Mouse (Mus musculus): ENCODE results near the gene Gpx6. TPM values are rescaled to one million over a fixed set of nuclear protein-coding genes. Genes with fewer than 3 reads are reported as not detected.

Gene Gpx6
- polyA plus RNA-seq, 1 experiment from 2014 or later, result not detected

DNA sequence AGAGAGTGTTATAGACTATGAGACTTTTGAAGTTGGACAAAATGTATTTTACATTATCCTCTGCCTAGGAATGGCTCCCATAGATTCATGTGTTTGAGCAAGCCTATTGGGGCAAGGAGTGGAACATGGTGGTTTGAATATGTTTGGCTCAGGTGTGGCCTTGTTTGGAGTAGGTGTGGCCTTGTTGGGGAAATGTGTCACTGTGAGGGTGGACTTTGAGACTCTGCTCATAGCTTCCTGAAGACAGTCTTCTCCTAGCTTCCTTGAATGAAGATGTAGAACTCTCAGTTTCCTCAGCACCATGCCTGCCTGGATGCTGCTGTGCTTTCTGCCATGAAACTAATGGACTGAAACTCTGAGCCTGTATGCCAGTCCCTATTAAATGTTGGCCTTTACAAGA is 38.7 kb downstream of the Gpx6 start:
- no peak overlapping the region for H3K4me3 ChIP-seq (ENCODE audit: low read depth, low read length)

DNA sequence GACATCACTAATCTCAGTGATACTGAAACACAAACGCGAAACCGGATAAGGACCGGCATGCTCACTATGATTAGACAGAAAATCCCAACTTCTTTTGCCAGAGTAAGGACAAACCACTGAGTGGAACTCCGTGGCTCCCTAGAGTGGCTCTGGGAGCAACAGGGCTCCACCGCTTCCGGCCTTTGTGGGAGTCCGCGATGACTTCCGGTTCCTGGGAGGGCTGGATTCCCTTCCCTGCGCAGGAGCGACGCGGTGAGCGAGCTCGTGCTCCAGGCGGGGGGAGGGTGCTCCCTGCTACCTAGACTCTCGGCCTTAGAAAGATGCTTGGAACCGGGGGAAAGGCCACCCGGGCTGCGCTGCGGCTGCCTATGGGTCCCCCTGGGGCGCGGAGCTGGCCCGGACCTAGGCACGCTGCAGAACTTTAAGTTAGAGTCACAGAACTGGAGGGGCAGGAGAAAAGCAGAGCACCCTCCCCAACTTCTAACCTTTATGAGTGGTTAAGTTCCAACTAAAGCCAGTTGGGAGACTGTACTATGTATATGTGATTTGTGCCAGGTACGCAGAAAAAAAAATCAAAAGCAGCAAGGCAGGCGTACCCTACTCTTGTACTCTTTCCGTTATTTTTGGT is 50.8 kb downstream of the Gpx6 start, which contains the start of gene Zscan12:
Gene Zscan12, plus strand, starts transcription at position 200 of the 628 bp plus-strand sequence.
- Histone ChIP-seq H3K4me3 (ENCODE audit: low read depth, low read length) (peak within 1 kb of the TSS; percentile 80), H3K9me3 (ENCODE audit: control insufficient read depth, low read length) (no peaks in the 10 kb centered on the region), H3K27ac (ENCODE audit: low read depth, low read length) (no peak within 1 kb of the TSS; the same call in 1 of the 2 replicates), H3K27me3 (ENCODE audit: control insufficient read depth, insufficient read depth, low read length) (no peaks in the 10 kb centered on the region), H3K36me3 (ENCODE audit: control insufficient read depth, insufficient read depth, low read length) (no peaks in the 10 kb centered on the region), H3K4me2 (peak within 1 kb of the TSS; percentile 75), H3K9ac (ENCODE audit: low read length) (peak within 1 kb of the TSS; percentile 95), H3K4me1 (ENCODE audit: control insufficient read depth, insufficient read depth, low read length) (peaks cover 13% of the 10 kb centered on the region)
- under 1% methylated on average over 29 of the region's 29 CpGs for WGBS
- peak; percentile 99 for ATAC-seq (ENCODE audit: low FRiP score)
- DNase-seq (ENCODE audit: low spot score, missing footprints), result peak; percentile 97

More for the DNA sequence above, 38.7 kb downstream of the Gpx6 start:
- DNase-seq (ENCODE audit: low spot score, missing footprints) (no peak), ATAC-seq (ENCODE audit: low FRiP score) (no peak)
- Histone ChIP-seq H3K27me3 (ENCODE audit: control insufficient read depth, insufficient read depth, low read length) (no peaks in the 10 kb centered on the region), H3K4me2 (no peak overlapping the region), H3K4me1 (ENCODE audit: control insufficient read depth, insufficient read depth, low read length) (no peaks in the 10 kb centered on the region), H3K9ac (ENCODE audit: low read length) (no peak overlapping the region), H3K36me3 (ENCODE audit: control insufficient read depth, insufficient read depth, low read length) (no peaks in the 10 kb centered on the region), H3K27ac (ENCODE audit: low read depth, low read length) (no peak overlapping the region), H3K9me3 (ENCODE audit: control insufficient read depth, low read length) (no peaks in the 10 kb centered on the region)

DNA sequence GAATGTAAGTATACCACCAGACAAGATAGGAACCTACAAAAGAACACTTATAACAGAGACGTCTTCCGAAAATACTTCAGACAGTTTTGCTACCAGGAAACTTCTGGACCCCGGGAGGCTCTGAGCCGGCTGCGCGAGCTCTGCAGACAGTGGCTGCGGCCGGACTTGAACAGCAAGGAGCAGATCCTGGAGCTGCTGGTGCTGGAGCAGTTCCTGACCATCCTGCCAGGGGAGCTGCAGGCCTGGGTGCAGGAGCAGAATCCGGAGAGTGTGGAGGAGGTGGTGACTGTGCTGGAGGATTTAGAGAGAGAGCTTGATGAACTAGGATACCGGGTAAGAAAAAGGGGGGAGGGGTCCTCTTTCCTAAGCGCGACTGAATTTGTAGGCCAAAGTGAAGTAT is 51.8 kb downstream of the Gpx6 start:
- H3K4me1 ChIP-seq (ENCODE audit: control insufficient read depth, insufficient read depth, low read length), result peaks cover 13% of the 10 kb centered on the region
- WGBS, result 66% methylated on average over 12 of the region's 12 CpGs
- H3K4me3 ChIP-seq (ENCODE audit: low read depth, low read length), result peak overlapping the region; percentile 80
- H3K27ac ChIP-seq (ENCODE audit: low read depth, low read length), result no peak overlapping the region
- H3K9ac ChIP-seq (ENCODE audit: low read length), result peak overlapping the region; percentile 95
- peak overlapping the region; percentile 75 for H3K4me2 ChIP-seq
- no peaks in the 10 kb centered on the region for H3K9me3 ChIP-seq (ENCODE audit: control insufficient read depth, low read length)
- peaks cover 4% of the 10 kb centered on the region for H3K36me3 ChIP-seq (ENCODE audit: control insufficient read depth, insufficient read depth, low read length)
- H3K27me3 ChIP-seq (ENCODE audit: control insufficient read depth, insufficient read depth, low read length), result no peaks in the 10 kb centered on the region
- no peak for DNase-seq (ENCODE audit: low spot score, missing footprints)
- no peak for ATAC-seq (ENCODE audit: low FRiP score)

DNA sequence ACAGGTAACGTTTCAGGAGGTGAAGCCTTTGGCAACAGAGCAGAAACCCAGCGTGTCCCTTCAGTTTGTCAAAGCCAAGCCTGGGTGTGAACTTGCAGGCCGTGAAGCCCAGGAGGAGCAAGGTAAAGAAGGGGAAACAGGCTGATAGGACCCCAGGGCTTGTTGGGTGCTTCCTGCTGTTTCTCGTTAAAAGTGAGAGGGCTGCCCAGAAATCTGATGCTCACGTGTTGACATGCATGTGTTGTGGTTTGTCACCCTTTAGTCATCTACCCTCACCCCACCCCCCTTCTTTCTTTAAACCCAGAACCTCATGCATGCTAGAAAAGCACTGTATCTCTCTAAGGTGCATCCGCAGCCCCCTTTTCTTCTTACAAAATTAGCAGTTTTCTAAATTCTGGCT is 54.7 kb downstream of the Gpx6 start:
- no peaks in the 10 kb centered on the region for H3K27me3 ChIP-seq (ENCODE audit: control insufficient read depth, insufficient read depth, low read length)
- DNase-seq (ENCODE audit: low spot score, missing footprints) (no peak), ATAC-seq (ENCODE audit: low FRiP score) (no peak)
- peaks cover 8% of the 10 kb centered on the region for H3K36me3 ChIP-seq (ENCODE audit: control insufficient read depth, insufficient read depth, low read length)
- 78% methylated on average over 6 of the region's 6 CpGs for WGBS
- H3K4me1 ChIP-seq (ENCODE audit: control insufficient read depth, insufficient read depth, low read length), result peaks cover 13% of the 10 kb centered on the region
- no peaks in the 10 kb centered on the region for H3K9me3 ChIP-seq (ENCODE audit: control insufficient read depth, low read length)
- H3K4me3 ChIP-seq (ENCODE audit: low read depth, low read length), result no peak overlapping the region
- H3K4me2 ChIP-seq, result no peak overlapping the region
- no peak overlapping the region for H3K27ac ChIP-seq (ENCODE audit: low read depth, low read length)
- H3K9ac ChIP-seq (ENCODE audit: low read length), result no peak overlapping the region

Other genes starting within 250 kb of the Gpx6 start
- gene Olfr1370, start 237.2 kb upstream of the Gpx6 start, polyA plus RNA-seq (2014; fragmentation: Nextera tagmentation; extraction: Ambion mirVana), result not detected in 2 replicates
- gene Olfr1369-ps1, start 200.6 kb upstream of the Gpx6 start, polyA plus RNA-seq (2014; fragmentation: Nextera tagmentation; extraction: Ambion mirVana), result 0.04 TPM in 1 of 2 replicates, not detected in the other
- not detected in 2 replicates for gene Olfr263, start 182.5 kb upstream of the Gpx6 start, polyA plus RNA-seq (2014; fragmentation: Nextera tagmentation; extraction: Ambion mirVana)
- gene Olfr1368, start 166.3 kb upstream of the Gpx6 start, polyA plus RNA-seq (2014; fragmentation: Nextera tagmentation; extraction: Ambion mirVana), result not detected in 2 replicates
- gene Trim27, start 132.7 kb upstream of the Gpx6 start, polyA plus RNA-seq (2014; fragmentation: Nextera tagmentation; extraction: Ambion mirVana), result 136 and 138 TPM in 2 replicates
- gene Gpx5, start 19.4 kb upstream of the Gpx6 start, polyA plus RNA-seq (2014; fragmentation: Nextera tagmentation; extraction: Ambion mirVana), result not detected in 2 replicates
- not detected in 2 replicates for gene Olfr1367, start 34.8 kb downstream of the Gpx6 start, polyA plus RNA-seq (2014; fragmentation: Nextera tagmentation; extraction: Ambion mirVana)
- 20.3 and 21.8 TPM in 2 replicates for gene Zscan12, start 50.7 kb downstream of the Gpx6 start, polyA plus RNA-seq (2014; fragmentation: Nextera tagmentation; extraction: Ambion mirVana)
- gene Zkscan3, start 90.6 kb downstream of the Gpx6 start, polyA plus RNA-seq (2014; fragmentation: Nextera tagmentation; extraction: Ambion mirVana), result 85.4 and 85.9 TPM in 2 replicates
- 6.6 and 7.6 TPM in 2 replicates for gene Pgbd1, start 128.9 kb downstream of the Gpx6 start, polyA plus RNA-seq (2014; fragmentation: Nextera tagmentation; extraction: Ambion mirVana)
- gene Zscan26, start 141.6 kb downstream of the Gpx6 start, polyA plus RNA-seq (2014; fragmentation: Nextera tagmentation; extraction: Ambion mirVana), result 14.6 and 16.4 TPM in 2 replicates
- gene Nkapl, start 156.4 kb downstream of the Gpx6 start, polyA plus RNA-seq (2014; fragmentation: Nextera tagmentation; extraction: Ambion mirVana), result 2.6 and 2.7 TPM in 2 replicates
- 3.9 and 4.2 TPM in 2 replicates for gene Zkscan4, start 166.8 kb downstream of the Gpx6 start, polyA plus RNA-seq (2014; fragmentation: Nextera tagmentation; extraction: Ambion mirVana)
- not detected in 2 replicates for gene Gm10065, start 167.3 kb downstream of the Gpx6 start, polyA plus RNA-seq (2014; fragmentation: Nextera tagmentation; extraction: Ambion mirVana)
- gene AK157302, start 183.1 kb downstream of the Gpx6 start, polyA plus RNA-seq (2014; fragmentation: Nextera tagmentation; extraction: Ambion mirVana), result 0.32 and 0.66 TPM in 2 replicates
- gene Gm11273, start 189.3 kb downstream of the Gpx6 start, polyA plus RNA-seq (2014; fragmentation: Nextera tagmentation; extraction: Ambion mirVana), result 3.7 and 4.0 TPM in 2 replicates
- gene Zkscan8, start 219.0 kb downstream of the Gpx6 start, polyA plus RNA-seq (2014; fragmentation: Nextera tagmentation; extraction: Ambion mirVana), result 10.6 and 11.1 TPM in 2 replicates
- 0.12 and 0.26 TPM in 2 replicates for gene Olfr1366, start 230.7 kb downstream of the Gpx6 start, polyA plus RNA-seq (2014; fragmentation: Nextera tagmentation; extraction: Ambion mirVana)
- 0.04 TPM in 1 of 2 replicates, not detected in the other for gene Olfr1535, start 247.8 kb downstream of the Gpx6 start, polyA plus RNA-seq (2014; fragmentation: Nextera tagmentation; extraction: Ambion mirVana)